Mouse (Mus musculus) E14TG2a.4 (cell line): ENCODE results near the gene Med29.

Experiments
- H3K27me3 ChIP-seq: 2 replicates; pipeline ENCODE4 v1.6.1; 2014; ENCODE audit warnings: low read length, control low read depth; ENCODE audit not compliant: insufficient read depth
- H3K36me3 ChIP-seq: 2 replicates; pipeline ENCODE4 v1.6.1; 2014; ENCODE audit warnings: low read length, control low read depth; ENCODE audit not compliant: insufficient read depth
- H3K4me1 ChIP-seq: replicated peaks from 2 replicates; pipeline ENCODE4 v1.6.1; 2014; ENCODE audit warnings: low read depth, low read length, control low read depth
- H3K4me3 ChIP-seq: replicated peaks from 2 replicates; pipeline ENCODE4 v1.5.1; 2014; ENCODE audit warnings: mild to moderate bottlenecking, low read length
- H3K9me3 ChIP-seq: 2 replicates; pipeline ENCODE4 v1.6.1; 2014; ENCODE audit warnings: low read length, control low read depth
- CTCF ChIP-seq: conservative IDR thresholded peaks from 2 replicates; pipeline ENCODE4 v1.5.1; 2014; ENCODE audit warnings: low read length
- NANOG ChIP-seq: IDR thresholded peaks from 2 replicates; pipeline ENCODE4 v1.6.1; 2014; ENCODE audit warnings: borderline replicate concordance, low read length, mixed read lengths
- POU5F1 ChIP-seq: IDR thresholded peaks from 2 replicates; pipeline ENCODE4 v1.6.1; 2014; ENCODE audit warnings: low read length, borderline replicate concordance

The Med29 gene

GRCm38 (mm10) chr7:28367663-28368275, 24.7 kb downstream of the Med29 start:
- Histone ChIP-seq H3K27me3 (peaks cover 51% of the 10 kb centered on the region), H3K4me3 (no peak overlapping the region), H3K4me1 (peaks cover 37% of the 10 kb centered on the region), H3K9me3 (no peaks in the 10 kb centered on the region), H3K36me3 (peaks cover 63% of the 10 kb centered on the region)
- TF ChIP-seq CTCF (no peak), NANOG (no peak), POU5F1 (no peak)

- Histone ChIP-seq H3K36me3 (peaks cover 69% of the 10 kb centered on the region), H3K9me3 (peaks cover 7% of the 10 kb centered on the region), H3K4me1 (peaks cover 42% of the 10 kb centered on the region), H3K4me3 (no peak overlapping the region), H3K27me3 (peaks cover 50% of the 10 kb centered on the region)
- TF ChIP-seq CTCF, result no peak
- TF ChIP-seq NANOG, result no peak
- no peak for TF ChIP-seq POU5F1
These were observed 30.0 kb downstream of the Med29 start for GRCm38 (mm10) chr7:28362441-28363060.

GRCm38 (mm10) chr7:28361647-28362341, 30.7 kb downstream of the Med29 start:
- Histone ChIP-seq H3K4me3 (0 out of 2 replicates have a peak overlapping the region, but pooled peaks have one; percentile 26), H3K36me3 (peaks cover 61% of the 10 kb centered on the region), H3K27me3 (peaks cover 50% of the 10 kb centered on the region), H3K4me1 (peaks cover 47% of the 10 kb centered on the region), H3K9me3 (peaks cover 7% of the 10 kb centered on the region)
- no peak for TF ChIP-seq NANOG
- TF ChIP-seq POU5F1, result no peak
- no peak for TF ChIP-seq CTCF

GRCm38 (mm10) chr7:28360291-28360690, 32.2 kb downstream of the Med29 start:
- peaks cover 37% of the 10 kb centered on the region for H3K27me3 ChIP-seq
- no peak overlapping the region for H3K4me3 ChIP-seq
- TF ChIP-seq NANOG (no peak), CTCF (no peak), POU5F1 (no peak)
- peaks cover 7% of the 10 kb centered on the region for H3K9me3 ChIP-seq
- peaks cover 63% of the 10 kb centered on the region for H3K36me3 ChIP-seq
- peaks cover 51% of the 10 kb centered on the region for H3K4me1 ChIP-seq

GRCm38 (mm10) chr7:28359854-28360253, 32.7 kb downstream of the Med29 start:
- TF ChIP-seq CTCF (no peak), NANOG (no peak), POU5F1 (no peak)

GRCm38 (mm10) chr7:28358431-28358830, 34.1 kb downstream of the Med29 start:
- TF ChIP-seq CTCF (no peak), POU5F1 (no peak), NANOG (no peak)
- peaks cover 7% of the 10 kb centered on the region for H3K9me3 ChIP-seq
- peaks cover 22% of the 10 kb centered on the region; the same call in 1 of the 2 replicates for H3K27me3 ChIP-seq
- peaks cover 68% of the 10 kb centered on the region for H3K4me1 ChIP-seq
- H3K4me3 ChIP-seq, result no peak overlapping the region
- peaks cover 66% of the 10 kb centered on the region for H3K36me3 ChIP-seq

More at GRCm38 (mm10) chr7:28359854-28360253, 32.7 kb downstream of the Med29 start:
- Histone ChIP-seq H3K27me3 (peaks cover 33% of the 10 kb centered on the region), H3K36me3 (peaks cover 64% of the 10 kb centered on the region), H3K9me3 (peaks cover 7% of the 10 kb centered on the region), H3K4me3 (no peak overlapping the region), H3K4me1 (peaks cover 55% of the 10 kb centered on the region)

- H3K4me3 ChIP-seq, result no peak overlapping the region
- H3K36me3 ChIP-seq, result peaks cover 70% of the 10 kb centered on the region
- peaks cover 72% of the 10 kb centered on the region for H3K4me1 ChIP-seq
- H3K27me3 ChIP-seq, result peaks cover 22% of the 10 kb centered on the region; the same call in 1 of the 2 replicates
- H3K9me3 ChIP-seq, result peaks cover 7% of the 10 kb centered on the region
- TF ChIP-seq NANOG, result no peak
These were observed 34.5 kb downstream of the Med29 start for GRCm38 (mm10) chr7:28357984-28358383.

GRCm38 (mm10) chr7:28356981-28357380, 35.5 kb downstream of the Med29 start:
- H3K36me3 ChIP-seq, result peaks cover 71% of the 10 kb centered on the region
- peaks cover 7% of the 10 kb centered on the region for H3K9me3 ChIP-seq
- H3K4me3 ChIP-seq, result peak overlapping the region; percentile 17; the same call in 1 of the 2 replicates
- H3K27me3 ChIP-seq, result peaks cover 16% of the 10 kb centered on the region; the same call in 1 of the 2 replicates
- peaks cover 72% of the 10 kb centered on the region for H3K4me1 ChIP-seq
- no peak for TF ChIP-seq NANOG
- TF ChIP-seq CTCF, result no peak
- no peak for TF ChIP-seq POU5F1
